Mouse (Mus musculus): ENCODE data around the gene Cd209b. TPM values are rescaled to one million over a fixed set of nuclear protein-coding genes. Genes with fewer than 3 reads are reported as not detected.

The Cd209b gene
- 0.68 and 0.85 TPM in 2 replicates for polyA plus RNA-seq (2021; fragmentation: Nextera tagmentation)
- long read RNA-seq, experiment 1, partial matches to known transcripts, result 0 of 2 reads
- long read RNA-seq, experiment 1, other reads (novel, unspliced or antisense), result 0 of 2 reads
- long read RNA-seq, experiment 2, result 0 reads

DNA sequence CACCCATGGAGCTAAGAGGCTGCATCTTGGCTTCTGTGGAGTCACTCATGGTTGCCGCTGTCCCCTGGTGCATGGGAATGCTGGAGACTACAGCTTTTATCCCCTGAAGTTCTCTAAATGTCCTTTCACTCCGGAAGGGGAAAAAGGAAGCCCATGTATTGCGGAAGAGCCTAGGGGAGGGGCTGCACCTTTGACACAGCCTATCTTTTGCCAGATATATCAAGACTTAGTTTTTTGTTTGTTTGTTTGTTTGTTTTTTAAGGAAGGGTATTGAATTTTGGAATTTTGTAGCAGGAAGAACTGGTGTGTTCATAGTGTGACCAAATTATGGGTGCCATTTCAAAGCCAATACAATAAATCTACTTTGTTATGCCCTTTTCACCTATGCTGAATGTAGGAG is at the start of gene Cd209b:
Cd209b (minus strand) TSS at position 101 of the 400 bp plus-strand sequence.

DNA sequence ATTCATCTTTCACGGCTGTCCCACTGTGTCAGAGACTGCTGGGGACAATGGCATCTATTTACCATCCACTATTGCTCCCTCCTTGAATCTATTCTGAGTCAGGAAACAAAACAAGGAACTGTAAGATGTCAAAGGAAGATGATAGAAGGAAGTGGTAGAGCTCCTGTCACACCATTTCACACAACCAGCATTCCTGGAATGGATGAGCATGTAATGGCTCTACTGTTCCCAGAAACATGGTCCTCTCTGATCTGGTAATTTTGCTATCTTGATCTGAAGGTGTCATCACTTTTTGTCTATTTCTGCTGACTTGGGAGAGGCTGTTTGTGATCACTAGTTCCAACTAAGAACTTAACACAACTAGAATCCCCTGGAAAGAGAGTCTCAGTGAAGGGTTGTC is 28.0 kb upstream of the Cd209b start, which contains the start of gene Cd209c:
Cd209c (minus strand) TSS at position 101 of the 400 bp plus-strand sequence.

DNA sequence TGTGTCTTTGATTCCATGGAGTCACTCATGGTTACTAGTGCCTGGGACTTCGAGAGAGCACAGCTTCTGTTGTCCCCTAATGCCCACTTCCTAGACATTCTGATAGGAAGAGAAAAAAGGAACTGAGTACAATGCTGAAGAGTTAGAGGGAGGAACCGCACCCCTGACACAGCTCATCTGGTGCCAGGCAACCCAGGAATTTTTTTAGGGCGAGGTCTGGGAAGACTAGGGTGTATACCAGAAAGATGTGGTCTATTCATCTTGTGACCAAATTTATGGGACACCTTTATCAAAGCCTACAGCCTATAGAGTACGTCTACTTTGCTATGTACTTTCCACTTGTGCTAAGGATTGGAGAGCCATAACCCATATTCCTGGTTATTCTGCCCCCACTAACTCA is 48.2 kb downstream of the Cd209b start, which contains the start of gene Cd209d:
Cd209d (minus strand) TSS at position 101 of the 400 bp plus-strand sequence.

Other genes starting within 250 kb of the Cd209b start
- gene Fcer2a, start 232.7 kb downstream of the Cd209b start, polyA plus RNA-seq (2021; fragmentation: Nextera tagmentation), result 0.05 TPM in 1 of 2 replicates, not detected in the other
- 0.33 TPM in 1 of 2 replicates, not detected in the other for gene Clec4g, start 206.2 kb downstream of the Cd209b start, polyA plus RNA-seq (2021; fragmentation: Nextera tagmentation)
- 3.2 and 3.4 TPM in 2 replicates for gene Cd209a, start 177.9 kb downstream of the Cd209b start, polyA plus RNA-seq (2021; fragmentation: Nextera tagmentation)
- 0.11 TPM in 1 of 2 replicates, not detected in the other for gene Cd209e, start 72.5 kb downstream of the Cd209b start, polyA plus RNA-seq (2021; fragmentation: Nextera tagmentation)
- 0.31 TPM in 1 of 2 replicates, not detected in the other for gene Cd209d, start 48.3 kb downstream of the Cd209b start, polyA plus RNA-seq (2021; fragmentation: Nextera tagmentation)
- gene Cd209c, start 27.9 kb upstream of the Cd209b start, polyA plus RNA-seq (2021; fragmentation: Nextera tagmentation), result not detected in 2 replicates
- 2.2 and 3.6 TPM in 2 replicates for gene Cd209f, start 179.0 kb upstream of the Cd209b start, polyA plus RNA-seq (2021; fragmentation: Nextera tagmentation)
- 0.92 and 1.0 TPM in 2 replicates for gene Cd209g, start 207.3 kb upstream of the Cd209b start, polyA plus RNA-seq (2021; fragmentation: Nextera tagmentation)
- 26.2 and 31.9 TPM in 2 replicates for gene Evi5l, start 239.7 kb upstream of the Cd209b start, polyA plus RNA-seq (2021; fragmentation: Nextera tagmentation)

All from left cerebral cortex, adult 6 months (tissue).